Mouse (Mus musculus) G1E (cell line): ENCODE measurements around the gene Gm13871.
"Not testable (repeated sequence)": the region's sequence is repeated elsewhere in the genome, so short reads cannot be mapped to it uniquely, and the experiment has no call there.

Source experiments
- CTCF ChIP-seq: IDR thresholded peaks from 2 replicates; pipeline ENCODE4 v1.5.1; 2012; ENCODE audit warnings: low read depth, low read length, inconsistent platforms, mixed read lengths
- TAL1 ChIP-seq: conservative IDR thresholded peaks from 2 replicates; pipeline ENCODE4 v1.6.1; 2012; ENCODE audit warnings: low read depth, low read length, inconsistent platforms, mixed read lengths

GRCm38 (mm10) chr4:73920660-73921059, 14.9 kb upstream of the Gm13871 start, which contains the start of gene Gm11756:
- TF ChIP-seq CTCF, TAL1: not testable (repeated sequence)
